Mouse (Mus musculus) midbrain, embryonic 16.5 days (tissue): Measurements from ENCODE around the gene Alx3. TPM values are rescaled to one million over a fixed set of nuclear protein-coding genes. Genes with fewer than 3 reads are reported as not detected.

ENCODE experiments used
- ATAC-seq: fragments of 200-750 bp; cut with Nextera tagmentation; 2 replicates; pipeline ENCODE4 v1.8.0; 2017; ENCODE audit warnings: moderate TSS enrichment
- H3K27ac ChIP-seq: fragments of 300-500 bp; sonication (generic); 2 replicates; pipeline ENCODE4 v1.5.1; 2014; ENCODE audit warnings: mild to moderate bottlenecking, low read length, mixed read lengths
- H3K27me3 ChIP-seq: fragments of 300-500 bp; sonication (generic); 2 replicates; pipeline ENCODE4 v1.6.1; 2014; ENCODE audit warnings: low read depth, low read length, mixed read lengths; ENCODE audit not compliant: control insufficient read depth, insufficient read depth
- H3K36me3 ChIP-seq: fragments of 300-500 bp; sonication (generic); 2 replicates; pipeline ENCODE4 v1.6.1; 2014; ENCODE audit warnings: mild to moderate bottlenecking, low read length, moderate library complexity, mixed read lengths; ENCODE audit not compliant: control insufficient read depth, insufficient read depth
- H3K4me1 ChIP-seq: fragments of 300-500 bp; sonication (generic); 2 replicates; pipeline ENCODE4 v1.6.1; 2014; ENCODE audit warnings: mild to moderate bottlenecking, low read length, mixed read lengths; ENCODE audit not compliant: control insufficient read depth, insufficient read depth
- H3K4me2 ChIP-seq: fragments of 300-500 bp; sonication (generic); 2 replicates; pipeline ENCODE4 v1.6.1; 2014; ENCODE audit warnings: mild to moderate bottlenecking, low read length, mixed read lengths
- H3K4me3 ChIP-seq: fragments of 300-500 bp; sonication (generic); 2 replicates; pipeline ENCODE4 v1.5.1; 2014; ENCODE audit warnings: low read depth, mild to moderate bottlenecking, low read length, moderate library complexity, mixed read lengths
- H3K9ac ChIP-seq: fragments of 300-500 bp; sonication (generic); 2 replicates; pipeline ENCODE4 v1.6.1; 2014; ENCODE audit warnings: low read depth, low read length, mixed read lengths
- H3K9me3 ChIP-seq: fragments of 300-500 bp; sonication (generic); replicated peaks from 2 replicates; pipeline ENCODE4 v1.6.1; 2014; ENCODE audit warnings: mild to moderate bottlenecking, low read length, mixed read lengths; ENCODE audit not compliant: control insufficient read depth, poor library complexity, severe bottlenecking
- WGBS: fragments of 180-500 bp; shearing (Covaris S2); extraction: QIAGEN DNeasy Blood & Tissue Kit; methylation state at CpG from one replicate; pipeline ENCODE4 v1.1.7; 2014; 5-methylcytosine and 5-hydroxymethylcytosine counted together
- polyA plus RNA-seq: library from polyadenylated mRNA; unstranded; fragments of >200 nt; fragmentation: Nextera tagmentation; extraction: Ambion mirVana; gene quantifications from 2 replicates; pipeline ENCODE4 v1.2.1, GENCODE M21; 2015

Alx3 gene
- polyA plus RNA-seq, 1 experiment from 2014 or later, result 1.5 TPM

DNA sequence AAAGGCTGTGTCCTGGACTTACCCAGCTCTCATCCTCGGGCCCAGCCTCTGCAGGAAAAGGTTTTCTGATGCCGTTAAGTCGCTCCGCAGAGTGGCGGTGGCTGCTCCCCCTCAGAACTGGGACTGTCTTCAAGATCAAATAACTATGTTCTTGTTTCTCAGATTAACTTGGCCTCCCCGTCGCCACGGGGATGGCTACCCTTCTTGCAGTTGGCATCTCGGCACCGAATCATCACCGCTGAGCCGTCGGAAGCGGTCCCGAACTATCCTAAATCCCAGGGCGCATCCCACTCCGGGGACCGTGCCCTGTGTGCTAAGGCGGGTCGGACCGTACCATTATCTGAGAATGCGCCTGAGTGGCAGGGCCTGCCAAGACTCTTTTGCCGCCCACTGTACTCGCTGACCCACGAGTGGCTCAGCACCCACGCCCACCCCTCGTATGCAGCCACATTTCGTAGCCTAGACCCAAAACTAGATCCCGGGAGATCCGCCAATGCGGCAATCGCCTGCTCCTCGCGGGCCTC lies 1.2 kb downstream of the Alx3 start:
- ATAC-seq, result peak; percentile 30; the same call in 1 of the 2 replicates
- Histone ChIP-seq H3K27me3 (peaks cover 54% of the 10 kb centered on the region), H3K9me3 (no peaks in the 10 kb centered on the region), H3K4me3 (no peak overlapping the region), H3K36me3 (no peaks in the 10 kb centered on the region), H3K4me1 (peaks cover 8% of the 10 kb centered on the region; the same call in 1 of the 2 replicates), H3K27ac (no peak overlapping the region), H3K9ac (no peak overlapping the region), H3K4me2 (no peak overlapping the region)
- under 1% methylated on average over 34 of the region's 34 CpGs for WGBS

- Histone ChIP-seq H3K36me3 (no peaks in the 10 kb centered on the region), H3K4me1 (peaks cover 8% of the 10 kb centered on the region; the same call in 1 of the 2 replicates), H3K27me3 (peaks cover 58% of the 10 kb centered on the region), H3K4me3 (no peak overlapping the region), H3K9ac (no peak overlapping the region), H3K27ac (no peak overlapping the region), H3K4me2 (no peak overlapping the region), H3K9me3 (no peaks in the 10 kb centered on the region)
- no peak for ATAC-seq
- WGBS, result under 1% methylated on average over 26 of the region's 26 CpGs
Observed at GRCm38 (mm10) chr3:107596559-107596958, 1.7 kb downstream of the Alx3 start.

DNA sequence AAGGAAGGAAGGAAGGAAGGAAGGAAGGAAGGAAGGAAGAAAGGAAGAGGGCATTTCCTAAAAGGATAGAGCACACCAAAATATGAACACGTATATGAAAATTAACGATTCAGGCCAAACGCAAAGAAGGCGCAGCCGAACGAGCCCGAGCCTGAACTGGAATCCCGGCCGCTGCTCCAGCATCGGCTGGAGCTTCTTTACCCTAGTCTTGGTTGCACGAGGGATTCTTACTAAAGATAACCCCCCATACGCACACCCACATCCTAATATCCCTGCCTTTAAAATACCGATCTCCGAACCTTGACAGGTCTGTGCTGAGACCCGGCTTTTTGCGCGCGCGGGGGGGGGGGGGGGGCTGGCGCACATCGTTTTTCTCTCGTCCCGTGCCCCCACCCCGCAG lies 2.3 kb downstream of the Alx3 start:
- no peak overlapping the region for H3K4me3 ChIP-seq
- peaks cover 8% of the 10 kb centered on the region; the same call in 1 of the 2 replicates for H3K4me1 ChIP-seq
- no peak for ATAC-seq
- H3K9me3 ChIP-seq, result no peaks in the 10 kb centered on the region
- no peak overlapping the region for H3K4me2 ChIP-seq
- peaks cover 57% of the 10 kb centered on the region for H3K27me3 ChIP-seq
- WGBS, result 1% methylated on average over 24 of the region's 24 CpGs
- H3K27ac ChIP-seq, result no peak overlapping the region
- no peaks in the 10 kb centered on the region for H3K36me3 ChIP-seq
- H3K9ac ChIP-seq, result no peak overlapping the region

- 6% methylated on average over 22 of the region's 22 CpGs for WGBS
- H3K4me1 ChIP-seq, result peaks cover 8% of the 10 kb centered on the region; the same call in 1 of the 2 replicates
- no peak overlapping the region for H3K4me2 ChIP-seq
- no peaks in the 10 kb centered on the region for H3K36me3 ChIP-seq
- H3K27me3 ChIP-seq, result peaks cover 50% of the 10 kb centered on the region
- H3K27ac ChIP-seq, result no peak overlapping the region
- ATAC-seq, result no peak
- H3K9ac ChIP-seq, result no peak overlapping the region
- no peaks in the 10 kb centered on the region for H3K9me3 ChIP-seq
- no peak overlapping the region for H3K4me3 ChIP-seq
Observed at GRCm38 (mm10) chr3:107597586-107598389, 3.0 kb downstream of the Alx3 start.

DNA sequence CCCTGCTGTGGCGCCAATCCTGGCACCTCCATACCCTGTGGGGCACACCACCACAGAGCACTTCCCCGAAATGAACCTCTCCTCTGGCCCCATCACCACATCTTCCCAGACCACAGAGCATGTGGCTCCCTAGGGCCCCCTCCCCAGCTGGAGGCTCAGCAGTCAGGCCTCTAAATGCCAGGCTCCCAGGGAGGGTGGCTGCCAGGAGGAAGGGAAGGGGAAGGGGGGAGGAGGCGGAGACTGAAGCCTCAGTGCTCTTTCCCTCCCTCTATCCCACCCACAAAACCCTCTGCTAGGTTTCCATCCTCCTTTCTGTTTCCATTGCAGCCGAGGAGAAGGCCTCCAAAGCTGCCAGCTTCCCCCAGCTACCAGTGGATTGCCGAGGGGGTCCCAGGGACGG lies 5.3 kb downstream of the Alx3 start:
- no peak for ATAC-seq
- no peak overlapping the region for H3K4me2 ChIP-seq
- WGBS, result 43% methylated on average over 5 of the region's 6 CpGs
- no peak overlapping the region for H3K9ac ChIP-seq
- no peak overlapping the region for H3K27ac ChIP-seq
- peaks cover 37% of the 10 kb centered on the region for H3K27me3 ChIP-seq
- H3K36me3 ChIP-seq, result no peaks in the 10 kb centered on the region
- H3K9me3 ChIP-seq, result no peaks in the 10 kb centered on the region
- peaks cover 4% of the 10 kb centered on the region; the same call in 1 of the 2 replicates for H3K4me1 ChIP-seq
- no peak overlapping the region for H3K4me3 ChIP-seq

DNA sequence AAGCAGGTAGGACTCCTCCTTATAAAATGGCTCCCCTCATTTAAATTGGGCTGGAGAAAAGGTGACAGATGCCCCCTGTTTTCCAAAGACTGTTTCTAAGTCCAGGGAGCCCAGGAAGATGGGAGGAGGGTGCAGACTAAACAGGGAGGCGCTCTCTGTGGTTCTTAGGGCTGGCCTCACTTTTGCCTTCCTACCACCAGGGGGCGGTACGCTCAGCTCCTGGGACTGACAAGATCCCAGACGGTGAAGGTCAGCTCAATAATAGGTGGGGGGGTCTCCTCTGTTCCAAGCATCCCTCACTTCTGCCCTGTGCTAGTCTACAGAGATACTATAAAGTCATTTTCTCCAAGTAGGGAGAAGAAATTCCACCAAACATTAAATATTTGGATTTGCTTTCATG lies 10.5 kb downstream of the Alx3 start:
- no peaks in the 10 kb centered on the region for H3K4me1 ChIP-seq
- H3K27ac ChIP-seq, result no peak overlapping the region
- H3K4me3 ChIP-seq, result no peak overlapping the region
- peaks cover 14% of the 10 kb centered on the region for H3K27me3 ChIP-seq
- no peak for ATAC-seq
- H3K36me3 ChIP-seq, result no peaks in the 10 kb centered on the region
- 6% methylated on average over 4 of the region's 4 CpGs for WGBS
- no peak overlapping the region for H3K4me2 ChIP-seq
- no peaks in the 10 kb centered on the region for H3K9me3 ChIP-seq
- H3K9ac ChIP-seq, result no peak overlapping the region

DNA sequence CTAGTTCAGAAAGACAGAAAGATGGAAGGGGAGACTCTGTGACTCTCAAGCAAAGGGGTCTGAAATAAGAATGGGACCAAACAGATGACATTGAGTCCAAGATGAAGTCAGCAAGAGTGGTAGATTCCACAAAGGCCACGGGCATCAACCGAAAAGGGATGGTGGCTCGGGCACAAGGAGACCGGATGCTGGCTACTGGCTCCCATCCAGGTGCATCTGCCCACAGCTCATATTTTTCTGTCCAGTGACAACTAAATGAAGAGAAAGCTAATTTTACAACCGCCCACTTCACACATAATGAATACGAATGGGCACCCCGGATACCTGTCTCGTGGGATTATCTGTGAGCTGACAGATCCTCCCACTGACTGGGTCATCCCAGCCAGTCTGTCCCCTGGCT lies 12.4 kb downstream of the Alx3 start:
- Histone ChIP-seq H3K4me3 (no peak overlapping the region), H3K9ac (no peak overlapping the region), H3K9me3 (no peaks in the 10 kb centered on the region), H3K4me2 (no peak overlapping the region), H3K36me3 (no peaks in the 10 kb centered on the region), H3K4me1 (no peaks in the 10 kb centered on the region), H3K27ac (no peak overlapping the region), H3K27me3 (peaks cover 3% of the 10 kb centered on the region)
- WGBS, result 84% methylated on average over 8 of the region's 8 CpGs
- no peak for ATAC-seq

DNA sequence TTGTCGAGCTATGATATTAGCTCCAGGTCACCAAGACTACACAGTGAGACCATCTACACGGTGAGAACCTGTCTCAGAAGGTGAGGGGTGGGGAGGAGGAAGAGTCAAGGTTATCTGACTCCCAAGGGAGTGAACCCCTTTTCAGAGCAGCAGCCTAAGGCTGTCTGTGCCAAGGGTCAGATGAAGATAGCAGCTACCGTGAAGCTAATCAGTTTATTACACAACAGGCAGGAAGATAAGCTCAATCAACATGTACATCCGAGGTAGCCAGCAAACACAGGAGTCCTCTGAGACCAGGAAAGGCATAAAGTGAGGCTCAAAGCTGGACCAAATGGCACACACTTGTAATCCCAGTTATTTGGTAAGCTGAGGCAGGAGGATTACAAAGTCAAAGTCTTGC lies 14.0 kb downstream of the Alx3 start:
- no peak overlapping the region for H3K27ac ChIP-seq
- H3K36me3 ChIP-seq, result peaks cover 9% of the 10 kb centered on the region
- whole genome bisulfite sequencing, result 72% methylated on average over 4 of the region's 4 CpGs
- ATAC-seq, result no peak
- no peak overlapping the region for H3K4me3 ChIP-seq
- H3K4me1 ChIP-seq, result no peaks in the 10 kb centered on the region
- H3K27me3 ChIP-seq, result peaks cover 3% of the 10 kb centered on the region
- no peak overlapping the region for H3K9ac ChIP-seq
- H3K9me3 ChIP-seq, result no peaks in the 10 kb centered on the region
- no peak overlapping the region for H3K4me2 ChIP-seq

DNA sequence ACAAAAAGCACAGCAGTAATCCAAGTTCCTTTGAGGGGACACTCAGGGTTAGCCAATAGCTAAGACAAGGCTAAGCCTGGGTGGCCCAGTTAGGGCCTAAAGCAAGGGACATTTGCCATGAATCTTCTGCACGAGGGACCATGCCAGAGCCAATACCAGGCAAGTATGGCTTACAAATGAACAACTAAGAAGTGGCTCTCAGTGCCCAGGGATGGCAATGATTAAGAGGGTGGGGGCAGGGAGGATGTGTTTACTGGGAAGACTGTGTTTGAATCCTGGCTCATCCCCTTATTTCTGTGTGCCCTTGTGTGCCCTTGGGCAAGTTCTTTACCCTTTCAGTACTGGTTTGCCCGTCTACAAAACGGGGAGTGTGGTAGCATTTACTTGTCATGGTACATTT lies 14.5 kb downstream of the Alx3 start:
- H3K4me2 ChIP-seq, result no peak overlapping the region
- H3K9me3 ChIP-seq, result no peaks in the 10 kb centered on the region
- 50% methylated on average over 3 of the region's 3 CpGs for WGBS
- peaks cover 12% of the 10 kb centered on the region for H3K36me3 ChIP-seq
- no peaks in the 10 kb centered on the region for H3K4me1 ChIP-seq
- H3K4me3 ChIP-seq, result no peak overlapping the region
- no peak overlapping the region for H3K9ac ChIP-seq
- no peak overlapping the region for H3K27ac ChIP-seq
- no peaks in the 10 kb centered on the region for H3K27me3 ChIP-seq
- ATAC-seq, result no peak
